Comparison of ENCODE assay signal across 12 mouse cellular contexts in genomic region chr16:17499249-17499883, GRCm38 (mm10). TPM values are rescaled to one million over a fixed set of nuclear protein-coding genes. Genes with fewer than 3 reads are reported as not detected.
A peak's percentile ranks its signal among the peaks of the same experiment; 100 is the strongest.
DNase-seq lines count a peak whose midpoint lies in the region; ATAC-seq and TF ChIP-seq lines count a peak whose summit lies in the region.
"Had no signal": no experiment of that assay in that cellular context is flagged by ENCODE, and none has a peak within 500 bp of the region (broad histone marks: within the 10 kb centered on the region; RNA-seq: fewer than 3 reads in every experiment).

No protein-coding gene starts in this region.

- DNase-seq in layer of hippocampus, adult 2 months (ENCODE audit: low spot score in 2 of 2): no peak
- DNase-seq in layer of hippocampus, adult 9-10 months (ENCODE audit: low spot score): no peak
- DNase-seq in embryonic facial prominence, embryonic 11.5 days (ENCODE audit: low spot score): peak; percentile 19
- peak; percentile 44 for DNase-seq in hindbrain, embryonic 14.5 days (ENCODE audit: low spot score)
- DNase-seq in neural tube, embryonic 11.5 days (ENCODE audit: low spot score): peak; percentile 64
- DNase-seq in adrenal gland, postnatal 14 days: no peak
- no peak for DNase-seq in gastrocnemius, postnatal 4 days (ENCODE audit: low spot score in 2 of 2)
- DNase-seq: adrenal gland, postnatal 10 days had no signal

- H3K36me3 ChIP-seq in embryonic facial prominence, embryonic 11.5 days (replicated peaks; ENCODE audit: control insufficient read depth, insufficient read depth, low read depth, low read length): no peaks in the 10 kb centered on the region
- H3K36me3 ChIP-seq in hindbrain, embryonic 14.5 days (replicated peaks; ENCODE audit: control insufficient read depth, insufficient read depth): no peaks in the 10 kb centered on the region
- no peaks in the 10 kb centered on the region for H3K36me3 ChIP-seq in neural tube, embryonic 11.5 days (ENCODE audit: control insufficient read depth, insufficient read depth, low read length)
- H3K36me3 ChIP-seq: embryonic facial prominence, embryonic 15.5 days; heart, embryonic 15.5 days; liver, embryonic 15.5 days had no signal

- H3K4me2 ChIP-seq in embryonic facial prominence, embryonic 11.5 days (ENCODE audit: low read depth, low read length): no peak overlapping the region
- peak overlapping the region; percentile 22; the same call in 1 of the 2 replicates for H3K4me2 ChIP-seq in hindbrain, embryonic 14.5 days (replicated peaks)
- no peak overlapping the region for H3K4me2 ChIP-seq in neural tube, embryonic 11.5 days (ENCODE audit: low read depth)
- H3K4me2 ChIP-seq: embryonic facial prominence, embryonic 15.5 days; heart, embryonic 15.5 days; liver, embryonic 15.5 days had no signal

- no peak overlapping the region for H3K4me3 ChIP-seq in layer of hippocampus, adult 2 months
- H3K4me3 ChIP-seq in embryonic facial prominence, embryonic 11.5 days (ENCODE audit: low read depth, low read length): no peak overlapping the region
- no peak overlapping the region for H3K4me3 ChIP-seq in hindbrain, embryonic 14.5 days (replicated peaks; ENCODE audit: low read length)
- no peak overlapping the region for H3K4me3 ChIP-seq in neural tube, embryonic 11.5 days (ENCODE audit: low read depth, low read length)
- H3K4me3 ChIP-seq: embryonic facial prominence, embryonic 15.5 days; heart, embryonic 15.5 days; liver, embryonic 15.5 days had no signal

- H3K9ac ChIP-seq in embryonic facial prominence, embryonic 11.5 days (replicated peaks; ENCODE audit: low read length): no peak overlapping the region
- H3K9ac ChIP-seq in hindbrain, embryonic 14.5 days: no peak overlapping the region
- H3K9ac ChIP-seq in neural tube, embryonic 11.5 days (ENCODE audit: low read length): no peak overlapping the region
- H3K9ac ChIP-seq: embryonic facial prominence, embryonic 15.5 days; heart, embryonic 15.5 days; liver, embryonic 15.5 days had no signal

- no peaks in the 10 kb centered on the region for H3K27me3 ChIP-seq in embryonic facial prominence, embryonic 11.5 days (ENCODE audit: control insufficient read depth, insufficient read depth, low read length)
- no peaks in the 10 kb centered on the region for H3K27me3 ChIP-seq in hindbrain, embryonic 14.5 days (ENCODE audit: control insufficient read depth, insufficient read depth, low read length)
- H3K27me3 ChIP-seq in neural tube, embryonic 11.5 days (ENCODE audit: control insufficient read depth, insufficient read depth, low read length): no peaks in the 10 kb centered on the region
- H3K27me3 ChIP-seq: embryonic facial prominence, embryonic 15.5 days had no signal

- H3K9me3 ChIP-seq in embryonic facial prominence, embryonic 11.5 days (replicated peaks; ENCODE audit: control insufficient read depth, low read length): no peaks in the 10 kb centered on the region
- H3K9me3 ChIP-seq in hindbrain, embryonic 14.5 days (ENCODE audit: control insufficient read depth, low read length): no peaks in the 10 kb centered on the region
- H3K9me3 ChIP-seq in neural tube, embryonic 11.5 days (ENCODE audit: control insufficient read depth, low read length): no peaks in the 10 kb centered on the region
- H3K9me3 ChIP-seq: embryonic facial prominence, embryonic 15.5 days; heart, embryonic 15.5 days; liver, embryonic 15.5 days had no signal

- TF ChIP-seq CTCF in layer of hippocampus, adult 2 months (conservative IDR thresholded peaks at IDR 0.05): no peak

- ATAC-seq in embryonic facial prominence, embryonic 11.5 days (replicated peaks; ENCODE audit: insufficient number of reproducible peaks, low FRiP score, low TSS enrichment, low read depth): peak; percentile 73
- ATAC-seq in hindbrain, embryonic 14.5 days (ENCODE audit: low FRiP score): peak; percentile 69
- peak; percentile 55; the same call in 1 of the 2 replicates for ATAC-seq in neural tube, embryonic 11.5 days (ENCODE audit: insufficient read depth, low FRiP score, low TSS enrichment)
- ATAC-seq in erythroid progenitor cell, adult 5-6 weeks (replicated peaks; ENCODE audit: low FRiP score, poor library complexity, severe bottlenecking): no peak

- WGBS in embryonic facial prominence, embryonic 11.5 days: 22% methylated on average over 10 of the region's 10 CpGs
- 15% methylated on average over 10 of the region's 10 CpGs for WGBS in hindbrain, embryonic 14.5 days
- WGBS in neural tube, embryonic 11.5 days: 16% methylated on average over 10 of the region's 10 CpGs

- H3K4me1 ChIP-seq in embryonic facial prominence, embryonic 11.5 days (ENCODE audit: control insufficient read depth, insufficient read depth, low read length): no peaks in the 10 kb centered on the region
- peaks cover 16% of the 10 kb centered on the region; the same call in 1 of the 2 replicates for H3K4me1 ChIP-seq in hindbrain, embryonic 14.5 days (replicated peaks; ENCODE audit: control insufficient read depth, insufficient read depth, low read length)
- peaks cover 8% of the 10 kb centered on the region for H3K4me1 ChIP-seq in neural tube, embryonic 11.5 days (ENCODE audit: control insufficient read depth, insufficient read depth, low read length)

- peak overlapping the region; percentile 39; the same call in 1 of the 2 replicates for H3K27ac ChIP-seq in layer of hippocampus, adult 2 months
- H3K27ac ChIP-seq in embryonic facial prominence, embryonic 11.5 days (replicated peaks; ENCODE audit: low read depth, low read length): no peak overlapping the region
- no peak overlapping the region for H3K27ac ChIP-seq in hindbrain, embryonic 14.5 days
- H3K27ac ChIP-seq in neural tube, embryonic 11.5 days (ENCODE audit: low read depth, low read length): no peak overlapping the region
- H3K27ac ChIP-seq: embryonic facial prominence, embryonic 15.5 days; heart, embryonic 15.5 days; liver, embryonic 15.5 days had no signal

RNA-seq across cellular contexts. Expression of gene Lztr1, which starts 9.1 kb away (rescaled TPM):
- 100 to 1,000 TPM; 186 to 201 TPM for total RNA-seq in layer of hippocampus, adult 2 months (2021)
- polyA plus RNA-seq in embryonic facial prominence, embryonic 11.5 days (2014; fragmentation: Nextera tagmentation; extraction: Ambion mirVana): 68.5 and 77.7 TPM in 2 replicates
- polyA plus RNA-seq in hindbrain, embryonic 14.5 days (2014; fragmentation: Nextera tagmentation; extraction: Ambion mirVana): 112 and 117 TPM in 2 replicates
- 87.4 and 92.7 TPM in 2 replicates for polyA plus RNA-seq in neural tube, embryonic 11.5 days (2014; fragmentation: Nextera tagmentation; extraction: Ambion mirVana)
- 75.3 and 75.6 TPM in 2 replicates for total RNA-seq in adrenal gland, postnatal 14 days (2021)
- total RNA-seq in gastrocnemius, postnatal 4 days (2021): 10 to 100 TPM; 48.4 to 51.1 TPM
- total RNA-seq in erythroid progenitor cell, adult 5-6 weeks (2015; ENCODE audit: low replicate concordance): 15.5 and 43.6 TPM in 2 replicates
- 33.1 and 54.4 TPM in 2 replicates for total RNA-seq in erythroid progenitor cell, adult 5-6 weeks (2017; ENCODE audit: low replicate concordance)

RNA-seq across cellular contexts. Expression of gene Aifm3, which starts 10.0 kb away (rescaled TPM):
- total RNA-seq in layer of hippocampus, adult 2 months (2021): 100 to 1,000 TPM; 112 to 116 TPM
- polyA plus RNA-seq in embryonic facial prominence, embryonic 11.5 days (2014; fragmentation: Nextera tagmentation; extraction: Ambion mirVana): 0.77 and 1.2 TPM in 2 replicates
- polyA plus RNA-seq in hindbrain, embryonic 14.5 days (2014; fragmentation: Nextera tagmentation; extraction: Ambion mirVana): 5.9 and 6.4 TPM in 2 replicates
- polyA plus RNA-seq in neural tube, embryonic 11.5 days (2014; fragmentation: Nextera tagmentation; extraction: Ambion mirVana): 0.77 and 0.88 TPM in 2 replicates
- 5.1 and 5.4 TPM in 2 replicates for total RNA-seq in adrenal gland, postnatal 14 days (2021)
- total RNA-seq in gastrocnemius, postnatal 4 days (2021): under 1 TPM; 0.54 to 0.75 TPM
- not detected in 2 replicates for total RNA-seq in erythroid progenitor cell, adult 5-6 weeks (2015; ENCODE audit: low replicate concordance)
- total RNA-seq in erythroid progenitor cell, adult 5-6 weeks (2017; ENCODE audit: low replicate concordance): not detected in 2 replicates

RNA-seq across cellular contexts. Expression of gene Thap7, which starts 31.6 kb away (rescaled TPM):
- 10 to 100 TPM; 42.3 to 45.4 TPM for total RNA-seq in layer of hippocampus, adult 2 months (2021)
- polyA plus RNA-seq in embryonic facial prominence, embryonic 11.5 days (2014; fragmentation: Nextera tagmentation; extraction: Ambion mirVana): 47.6 and 50.0 TPM in 2 replicates
- polyA plus RNA-seq in hindbrain, embryonic 14.5 days (2014; fragmentation: Nextera tagmentation; extraction: Ambion mirVana): 52.0 and 58.9 TPM in 2 replicates
- 39.6 and 51.4 TPM in 2 replicates for polyA plus RNA-seq in neural tube, embryonic 11.5 days (2014; fragmentation: Nextera tagmentation; extraction: Ambion mirVana)
- total RNA-seq in adrenal gland, postnatal 14 days (2021): 29.4 and 33.3 TPM in 2 replicates
- 10 to 100 TPM; 18.7 to 22.5 TPM for total RNA-seq in gastrocnemius, postnatal 4 days (2021)
- total RNA-seq in erythroid progenitor cell, adult 5-6 weeks (2015; ENCODE audit: low replicate concordance): 9.6 and 24.1 TPM in 2 replicates
- 10.8 and 16.3 TPM in 2 replicates for total RNA-seq in erythroid progenitor cell, adult 5-6 weeks (2017; ENCODE audit: low replicate concordance)

RNA-seq across cellular contexts. Expression of gene Crkl, which starts 47.6 kb away (rescaled TPM):
- 10 to 100 TPM; 33.5 to 37.4 TPM for total RNA-seq in layer of hippocampus, adult 2 months (2021)
- polyA plus RNA-seq in embryonic facial prominence, embryonic 11.5 days (2014; fragmentation: Nextera tagmentation; extraction: Ambion mirVana): 85.1 and 90.1 TPM in 2 replicates
- polyA plus RNA-seq in hindbrain, embryonic 14.5 days (2014; fragmentation: Nextera tagmentation; extraction: Ambion mirVana): 65.0 and 78.5 TPM in 2 replicates
- polyA plus RNA-seq in neural tube, embryonic 11.5 days (2014; fragmentation: Nextera tagmentation; extraction: Ambion mirVana): 86.5 and 93.8 TPM in 2 replicates
- total RNA-seq in adrenal gland, postnatal 14 days (2021): 39.1 and 39.9 TPM in 2 replicates
- 10 to 100 TPM; 32.4 to 33.1 TPM for total RNA-seq in gastrocnemius, postnatal 4 days (2021)
- 21.3 and 25.2 TPM in 2 replicates for total RNA-seq in erythroid progenitor cell, adult 5-6 weeks (2015; ENCODE audit: low replicate concordance)
- 20.0 and 24.4 TPM in 2 replicates for total RNA-seq in erythroid progenitor cell, adult 5-6 weeks (2017; ENCODE audit: low replicate concordance)

Comparison
In these comparisons a context has a peak if more than half of its experiments do, and no peak if none do; other contexts are left out.
1. DNase-seq: peak in embryonic facial prominence, embryonic 11.5 days (single experiment), hindbrain, embryonic 14.5 days (single experiment) and neural tube, embryonic 11.5 days (single experiment); none in layer of hippocampus, adult 2 months (0 of 2), layer of hippocampus, adult 9-10 months (single experiment), adrenal gland, postnatal 14 days (single experiment) and gastrocnemius, postnatal 4 days (0 of 2).
2. RNA of gene Aifm3, which starts 10.0 kb away (total RNA-seq): 112 to 116 TPM in layer of hippocampus, adult 2 months; 5.1 to 5.4 TPM in adrenal gland, postnatal 14 days, 0.54 to 0.75 TPM in gastrocnemius, postnatal 4 days and not detected in erythroid progenitor cell, adult 5-6 weeks; every median in the first group is over 10 times any median in the second.